Mouse (Mus musculus): ENCODE results near the gene Ddx11.

DNA sequence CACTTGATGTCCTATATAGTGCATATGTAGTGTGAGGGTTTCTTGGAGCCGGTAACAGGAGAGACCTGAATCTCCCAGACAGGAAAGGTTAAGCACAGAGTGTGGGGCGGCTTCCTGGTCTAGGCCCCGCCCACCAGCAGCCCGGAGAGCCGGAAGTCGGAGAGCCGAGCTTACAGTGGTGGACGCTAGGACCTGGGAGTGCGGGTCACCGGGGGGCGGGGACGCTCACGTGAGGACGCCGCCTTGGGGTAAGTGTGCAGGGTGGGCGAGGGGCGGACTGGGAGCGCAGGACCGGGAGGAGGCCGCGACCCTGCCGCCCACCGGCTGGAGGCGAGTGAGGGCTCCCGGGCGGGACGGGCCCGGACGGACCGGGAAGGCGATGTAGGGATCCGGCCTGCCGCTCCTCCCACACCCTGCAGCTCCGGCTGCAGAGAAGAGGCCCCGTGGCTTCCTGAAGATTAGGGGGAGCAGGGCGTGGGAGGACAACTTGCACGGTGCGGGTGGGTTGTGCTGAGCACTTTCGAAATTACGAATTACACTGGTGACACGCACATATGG, 11.8 kb upstream of the Ddx11 start, which contains the start of gene Washc1:
- TF ChIP-seq CTCF (IDR thresholded peaks at IDR 0.05; ENCODE audit: control insufficient read depth, insufficient read depth, insufficient replicate concordance, low read depth, low read length): no peak
- TF ChIP-seq POLR2A (IDR thresholded peaks at IDR 0.05; ENCODE audit: control insufficient read depth, low read depth, low read length): no peak
